Mouse (Mus musculus) erythroblast, embryonic 14.5 days (primary cell): ENCODE data around the gene Smim1. TPM values are rescaled to one million over a fixed set of nuclear protein-coding genes. Genes with fewer than 3 reads are reported as not detected.
A peak's percentile ranks its signal among the peaks of the same experiment; 100 is the strongest.

Experiments
- H3K27me3 ChIP-seq: 2 replicates; pipeline ENCODE4 v1.6.1; 2012; ENCODE audit warnings: inconsistent platforms; ENCODE audit not compliant: control insufficient read depth
- H3K36me3 ChIP-seq: 2 replicates; pipeline ENCODE4 v1.6.1; 2012; ENCODE audit warnings: mild to moderate bottlenecking, inconsistent platforms; ENCODE audit not compliant: control insufficient read depth
- H3K4me1 ChIP-seq: 2 replicates; pipeline ENCODE4 v1.6.1; 2012; ENCODE audit warnings: inconsistent platforms; ENCODE audit not compliant: control insufficient read depth
- H3K4me3 ChIP-seq: replicated peaks from 2 replicates; pipeline ENCODE3; 2012; ENCODE audit warnings: moderate library complexity, mild to moderate bottlenecking, inconsistent platforms
- H3K9me3 ChIP-seq: 2 replicates; pipeline ENCODE4 v1.6.1; 2012; ENCODE audit warnings: low read length, inconsistent platforms, mixed read lengths; ENCODE audit not compliant: control insufficient read depth
- GATA1 ChIP-seq: IDR thresholded peaks from 2 replicates; pipeline ENCODE4 v1.6.1; 2012; ENCODE audit warnings: low read length, inconsistent platforms, mixed read lengths
- TAL1 ChIP-seq: IDR thresholded peaks from 3 replicates; pipeline ENCODE4 v1.6.1; 2012; ENCODE audit warnings: low read length, inconsistent platforms, mixed read lengths
- polyA plus RNA-seq: library from polyadenylated mRNA; stranded (reverse); fragments of >175 nt; gene quantifications from 2 replicates; pipeline ENCODE4 v1.2.3, GENCODE M21; 2012

Gene Smim1
- 35.8 and 57.8 TPM in 2 replicates for polyA plus RNA-seq

GRCm38 (mm10) chr4:154025641-154026440 is at the start of gene Smim1:
TSS of gene Smim1 (minus strand) at chr4:154026230.
- no peaks in the 10 kb centered on the region for H3K9me3 ChIP-seq
- TF ChIP-seq TAL1 = no peak
- TF ChIP-seq GATA1 = no peak
- no peaks in the 10 kb centered on the region for H3K27me3 ChIP-seq
- peaks cover 89% of the 10 kb centered on the region for H3K36me3 ChIP-seq
- peak within 1 kb of the TSS; percentile 83 for H3K4me3 ChIP-seq
- H3K4me1 ChIP-seq = peaks cover 80% of the 10 kb centered on the region

GRCm38 (mm10) chr4:154071941-154072340 is 45.9 kb upstream of the Smim1 start:
- no peaks in the 10 kb centered on the region; the same call in 1 of the 2 replicates for H3K9me3 ChIP-seq
- no peaks in the 10 kb centered on the region; the same call in 1 of the 2 replicates for H3K4me1 ChIP-seq
- peaks cover 36% of the 10 kb centered on the region for H3K27me3 ChIP-seq
- H3K4me3 ChIP-seq = no peak overlapping the region
- TF ChIP-seq TAL1 (no peak), GATA1 (no peak)
- no peaks in the 10 kb centered on the region for H3K36me3 ChIP-seq

- no peak for TF ChIP-seq TAL1
- TF ChIP-seq GATA1 = no peak
- H3K27me3 ChIP-seq = peaks cover 36% of the 10 kb centered on the region
- no peaks in the 10 kb centered on the region; the same call in 1 of the 2 replicates for H3K9me3 ChIP-seq
- no peak overlapping the region for H3K4me3 ChIP-seq
- H3K36me3 ChIP-seq = no peaks in the 10 kb centered on the region
- H3K4me1 ChIP-seq = no peaks in the 10 kb centered on the region; the same call in 1 of the 2 replicates
Observed at GRCm38 (mm10) chr4:154071521-154071920, 45.5 kb upstream of the Smim1 start.

GRCm38 (mm10) chr4:154070896-154071295 is 44.9 kb upstream of the Smim1 start:
- no peaks in the 10 kb centered on the region; the same call in 1 of the 2 replicates for H3K4me1 ChIP-seq
- peaks cover 36% of the 10 kb centered on the region for H3K27me3 ChIP-seq
- no peaks in the 10 kb centered on the region for H3K36me3 ChIP-seq
- no peak for TF ChIP-seq GATA1
- no peak for TF ChIP-seq TAL1
- no peaks in the 10 kb centered on the region; the same call in 1 of the 2 replicates for H3K9me3 ChIP-seq
- H3K4me3 ChIP-seq = no peak overlapping the region

- Histone ChIP-seq H3K27me3 (peaks cover 6% of the 10 kb centered on the region), H3K9me3 (no peaks in the 10 kb centered on the region), H3K4me3 (no peak overlapping the region), H3K36me3 (no peaks in the 10 kb centered on the region), H3K4me1 (no peaks in the 10 kb centered on the region)
- TF ChIP-seq TAL1 (no peak), GATA1 (no peak)
Observed at GRCm38 (mm10) chr4:154064827-154065773, 39.1 kb upstream of the Smim1 start.

- Histone ChIP-seq H3K36me3 (no peaks in the 10 kb centered on the region), H3K9me3 (no peaks in the 10 kb centered on the region), H3K4me3 (no peak overlapping the region), H3K4me1 (no peaks in the 10 kb centered on the region), H3K27me3 (no peaks in the 10 kb centered on the region)
- TF ChIP-seq TAL1 (no peak), GATA1 (no peak)
Observed at GRCm38 (mm10) chr4:154057696-154058095, 31.7 kb upstream of the Smim1 start.

GRCm38 (mm10) chr4:154056661-154057060 is 30.6 kb upstream of the Smim1 start:
- no peaks in the 10 kb centered on the region for H3K27me3 ChIP-seq

GRCm38 (mm10) chr4:154056046-154056445 is 30.0 kb upstream of the Smim1 start:
- Histone ChIP-seq H3K9me3 (no peaks in the 10 kb centered on the region), H3K4me1 (no peaks in the 10 kb centered on the region), H3K27me3 (no peaks in the 10 kb centered on the region), H3K36me3 (no peaks in the 10 kb centered on the region), H3K4me3 (no peak overlapping the region)
- TF ChIP-seq GATA1 (no peak), TAL1 (no peak)

More at GRCm38 (mm10) chr4:154056661-154057060, 30.6 kb upstream of the Smim1 start:
- H3K36me3 ChIP-seq = no peaks in the 10 kb centered on the region
- no peaks in the 10 kb centered on the region for H3K9me3 ChIP-seq
- H3K4me1 ChIP-seq = no peaks in the 10 kb centered on the region
- TF ChIP-seq GATA1 (no peak), TAL1 (no peak)
- H3K4me3 ChIP-seq = no peak overlapping the region

GRCm38 (mm10) chr4:154055482-154055881 is 29.5 kb upstream of the Smim1 start:
- H3K4me1 ChIP-seq = no peaks in the 10 kb centered on the region
- TF ChIP-seq GATA1 (no peak), TAL1 (no peak)
- H3K4me3 ChIP-seq = no peak overlapping the region
- H3K9me3 ChIP-seq = no peaks in the 10 kb centered on the region
- H3K27me3 ChIP-seq = no peaks in the 10 kb centered on the region
- no peaks in the 10 kb centered on the region for H3K36me3 ChIP-seq
